Mouse (Mus musculus) adrenal gland, postnatal 4 days (tissue): ENCODE measurements around the gene Cxcl1. TPM values are rescaled to one million over a fixed set of nuclear protein-coding genes. Genes with fewer than 3 reads are reported as not detected.
"Not testable (repeated sequence)": the region's sequence is repeated elsewhere in the genome, so short reads cannot be mapped to it uniquely, and the experiment has no call there.

ENCODE experiments used
- DNase-seq, 2 experiments: peaks; one replicate each; pipeline ENCODE4 v3.0.0; 2021 to 2022; ENCODE audit warnings: low spot score in 2 of 2, mixed read lengths in 2 of 2
- long read RNA-seq, 2 experiments: library from polyadenylated mRNA; stranded (forward); transcript quantifications; one replicate each; pipeline ENCODE4 v2.0.0; 2021
- total RNA-seq, 2 experiments: library from RNA; stranded (reverse); gene quantifications; 2 replicates each; pipeline ENCODE4 v1.2.3; 2021

Cxcl1 gene
- total RNA-seq, result 1 to 10 TPM in 1 of 2 experiments, under 1 TPM in 1; 0.82 to 1.3 TPM
- long read RNA-seq, experiment 1, result 0 reads
- long read RNA-seq, experiment 2, result 0 reads

- DNase-seq, result no peak
Measured at GRCm38 (mm10) chr5:90890519-90891463, at the start of gene Cxcl1. Gene Cxcl1, plus strand, starts transcription at chr5:90891241.

DNA sequence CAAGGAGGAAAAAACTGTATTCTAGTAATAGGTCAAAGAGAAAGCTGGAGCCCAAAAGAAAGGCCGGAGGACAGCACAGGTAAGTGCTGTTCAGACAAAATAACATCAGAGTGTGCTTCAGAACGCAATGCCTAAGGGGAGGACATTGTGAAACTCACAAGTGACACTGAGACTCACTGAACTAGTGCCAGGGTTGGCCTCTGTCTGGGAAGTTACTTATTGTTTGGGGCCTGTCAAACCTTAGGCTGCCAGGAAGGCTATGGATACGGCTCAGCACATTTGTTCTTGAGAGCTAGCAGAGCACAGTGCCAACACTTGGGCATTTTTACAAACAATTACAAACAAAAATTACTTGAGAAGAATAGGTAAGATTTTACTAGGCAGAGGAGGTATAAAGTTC is 47.1 kb upstream of the Cxcl1 start:
- no peak for DNase-seq

GRCm38 (mm10) chr5:90850096-90850495 is 40.9 kb upstream of the Cxcl1 start:
- not testable (repeated sequence) for DNase-seq

DNA sequence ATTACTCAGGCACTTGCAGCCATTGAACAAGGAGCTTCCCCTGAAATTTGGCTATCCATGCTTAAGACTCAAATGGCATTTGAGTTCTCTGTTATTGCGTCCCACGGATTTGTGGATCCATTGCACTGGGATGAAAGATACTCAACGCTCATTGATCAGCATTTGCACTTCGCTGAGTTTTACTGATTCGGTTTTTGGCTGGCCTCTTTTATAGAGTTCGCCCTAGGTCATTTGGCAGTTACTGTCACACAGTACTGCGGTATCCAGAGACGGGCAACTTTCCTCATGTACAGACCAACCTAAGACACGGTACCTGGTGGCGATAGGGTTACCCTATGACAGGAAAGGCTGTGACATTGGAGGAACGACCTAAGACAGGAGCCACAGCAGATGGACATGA is 39.6 kb upstream of the Cxcl1 start:
- DNase-seq, result not testable (repeated sequence)

- no peak for DNase-seq
Measured at GRCm38 (mm10) chr5:90853206-90853605, 37.8 kb upstream of the Cxcl1 start.

GRCm38 (mm10) chr5:90855308-90856230 is 35.5 kb upstream of the Cxcl1 start:
- DNase-seq, result no peak

- DNase-seq, result no peak
Measured at GRCm38 (mm10) chr5:90857463-90857862, 33.6 kb upstream of the Cxcl1 start.

DNA sequence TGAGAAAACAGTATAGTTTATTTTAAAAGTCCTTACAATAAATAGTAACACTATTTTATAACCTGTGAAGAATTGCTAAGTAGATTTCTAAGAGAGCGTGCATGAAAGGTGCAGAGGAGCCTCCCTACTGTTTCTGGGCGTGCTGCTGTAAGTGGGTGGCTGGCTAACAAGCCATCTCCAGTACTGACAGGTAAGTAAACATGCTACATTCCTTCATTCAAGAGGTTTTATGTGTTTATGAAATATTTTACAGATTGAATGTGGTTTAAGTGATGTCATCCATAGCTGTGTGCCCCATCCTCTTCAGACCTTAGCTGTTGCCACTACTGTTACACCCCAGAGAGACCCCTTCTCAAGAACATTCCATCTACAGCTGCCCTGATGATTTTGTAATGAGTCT is 32.6 kb upstream of the Cxcl1 start:
- no peak for DNase-seq

GRCm38 (mm10) chr5:90859031-90859430 is 32.0 kb upstream of the Cxcl1 start:
- no peak for DNase-seq

DNA sequence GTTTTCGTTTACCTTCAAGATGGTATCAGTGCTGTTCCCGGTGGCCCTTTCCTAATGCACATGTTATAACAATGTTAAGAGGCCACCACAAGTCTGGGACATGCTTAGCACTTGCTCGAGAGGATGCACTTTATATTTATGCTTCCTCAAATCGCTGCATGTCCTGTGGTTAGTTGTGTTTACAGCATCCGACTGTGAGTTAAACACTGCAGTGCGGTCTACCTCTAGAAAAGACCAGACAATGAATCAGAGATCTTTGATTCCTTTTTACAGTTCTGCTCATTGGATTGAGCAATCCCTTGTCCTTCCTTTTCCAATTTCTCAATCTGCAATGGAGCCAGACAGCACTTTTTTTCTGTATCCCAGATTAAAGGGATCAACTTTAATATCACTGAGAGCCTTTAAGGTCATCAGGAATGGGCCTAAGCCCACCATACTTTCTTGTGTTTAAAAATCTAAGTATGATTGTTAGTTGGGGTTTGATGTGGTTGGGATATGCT is 29.1 kb upstream of the Cxcl1 start:
- DNase-seq, result no peak

DNA sequence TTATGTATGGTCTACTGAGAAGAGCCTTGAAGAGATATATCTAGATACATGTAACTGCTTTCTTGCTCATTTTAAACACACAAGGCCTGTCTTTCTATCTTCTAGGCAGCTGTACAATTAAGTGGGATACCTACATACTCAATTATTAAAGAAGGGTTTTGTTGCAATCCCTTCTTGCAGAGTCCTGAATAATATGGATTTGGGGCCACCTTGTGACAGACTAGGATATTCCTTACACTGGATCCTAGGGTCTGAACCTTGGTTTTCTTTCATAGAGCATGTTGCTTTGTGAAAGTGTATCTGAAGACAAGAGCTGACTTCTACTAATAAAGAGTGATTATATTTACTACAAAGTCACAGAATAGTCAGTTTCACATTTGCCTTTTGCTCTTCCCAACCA is 24.3 kb upstream of the Cxcl1 start:
- no peak for DNase-seq

DNA sequence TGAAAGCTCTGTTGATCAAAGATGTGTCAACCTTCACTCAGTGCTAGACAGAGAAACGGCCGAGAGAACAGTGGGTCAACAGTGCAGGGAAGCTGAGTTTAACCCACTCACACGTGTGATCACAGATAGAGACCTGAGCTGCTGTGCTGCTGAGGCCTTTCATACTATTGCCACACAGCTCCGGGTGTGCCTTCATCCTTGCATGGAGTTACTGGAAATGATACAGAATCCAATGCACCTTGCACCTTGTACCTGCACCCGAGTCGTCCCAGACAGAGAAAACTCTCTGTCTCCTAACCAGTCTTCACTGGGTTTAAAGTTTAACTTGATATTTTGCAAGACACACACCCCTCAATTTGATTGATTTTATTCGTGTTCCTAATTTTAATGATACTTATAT is 18.7 kb upstream of the Cxcl1 start:
- DNase-seq, result no peak

DNA sequence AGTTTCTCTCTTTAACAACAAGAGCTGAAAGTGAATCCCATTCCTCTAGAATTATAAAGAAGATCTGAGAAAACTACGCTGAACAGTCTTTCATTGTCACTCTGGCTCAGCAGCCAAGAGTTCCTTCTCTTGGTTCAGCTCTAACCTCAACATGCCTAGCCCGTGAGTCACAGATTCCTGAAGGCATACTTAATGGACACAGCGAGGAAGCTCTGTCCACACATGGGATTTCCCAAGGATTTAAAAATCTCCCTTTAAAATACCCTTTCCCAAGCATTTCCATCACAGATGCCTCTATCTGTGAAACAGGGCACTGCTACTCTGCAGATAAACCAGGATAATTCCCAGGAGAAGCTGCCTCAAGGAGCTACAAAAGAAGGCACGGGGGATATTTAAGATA is 15.0 kb upstream of the Cxcl1 start:
- DNase-seq, result no peak

- no peak for DNase-seq
Measured at GRCm38 (mm10) chr5:90876471-90877172, 14.4 kb upstream of the Cxcl1 start.

- DNase-seq, result no peak
Measured at GRCm38 (mm10) chr5:90877173-90877512, 13.9 kb upstream of the Cxcl1 start.

DNA sequence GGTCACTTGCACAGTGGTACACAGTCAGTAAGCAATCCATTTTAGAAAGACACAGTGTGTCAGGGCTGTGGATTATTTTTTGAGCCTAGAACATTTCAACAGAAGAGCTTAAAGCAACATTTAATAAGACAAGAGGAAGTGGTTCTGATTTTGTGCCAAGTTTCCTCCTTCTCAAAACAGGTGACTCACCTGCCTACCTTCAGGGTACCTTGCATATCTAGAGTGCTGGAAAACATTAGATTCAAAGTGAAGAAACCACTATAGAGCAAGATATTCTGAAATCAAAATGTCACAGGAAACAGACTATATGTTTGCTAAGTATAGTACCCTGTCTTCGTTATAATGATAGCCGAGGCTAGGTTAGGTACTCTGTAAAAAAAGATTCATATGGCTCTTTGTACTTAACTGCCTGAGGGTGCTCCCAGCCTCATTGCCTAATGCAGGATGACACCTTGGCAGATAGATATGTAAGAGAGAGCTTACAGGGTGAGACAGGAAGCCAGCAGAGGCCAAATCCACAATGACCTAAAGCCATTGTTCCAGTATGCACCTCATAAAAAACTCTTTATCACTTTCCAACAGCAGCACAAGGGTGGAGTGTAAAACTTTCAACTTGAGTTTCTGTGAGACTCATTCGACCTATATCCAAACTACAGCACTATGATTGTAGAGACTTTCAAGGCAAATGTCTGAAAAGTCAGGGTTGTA is 11.6 kb upstream of the Cxcl1 start:
- no peak for DNase-seq

GRCm38 (mm10) chr5:90880335-90880850 is 10.6 kb upstream of the Cxcl1 start:
- DNase-seq, result no peak

DNA sequence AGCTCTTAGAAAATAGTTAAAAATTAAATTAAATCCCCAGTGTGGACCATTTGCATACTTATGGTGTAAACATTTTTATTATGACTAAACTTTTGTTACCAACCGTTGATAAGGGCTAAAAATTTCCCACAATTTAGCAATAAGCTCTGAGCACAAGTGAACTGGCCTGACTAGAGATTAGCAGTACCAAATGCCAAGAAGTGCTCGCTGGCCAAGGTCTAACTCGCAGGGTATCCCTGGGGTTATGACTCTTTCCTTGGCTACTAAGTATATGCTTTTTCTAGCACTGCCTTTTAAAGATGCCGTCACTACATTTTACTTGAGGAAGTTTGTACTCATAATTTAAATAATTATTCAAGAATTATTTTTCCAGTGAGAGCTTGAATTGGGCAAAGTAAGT is 10.0 kb upstream of the Cxcl1 start:
- no peak for DNase-seq

GRCm38 (mm10) chr5:90881682-90882081 is 9.4 kb upstream of the Cxcl1 start:
- no peak for DNase-seq

GRCm38 (mm10) chr5:90882146-90882545 is 8.9 kb upstream of the Cxcl1 start:
- no peak for DNase-seq
